Mouse (Mus musculus) bone marrow macrophage, adult 2 months (primary cell): ENCODE measurements around the gene Clstn3. TPM values are rescaled to one million over a fixed set of nuclear protein-coding genes. Genes with fewer than 3 reads are reported as not detected.

Experiments
- H3K27ac ChIP-seq: 2 replicates; pipeline ENCODE4 v1.5.1; 2012; ENCODE audit warnings: low read depth, low read length; ENCODE audit not compliant: insufficient read depth
- H3K4me1 ChIP-seq: 2 replicates; pipeline ENCODE4 v1.6.1; 2012; ENCODE audit warnings: low read length; ENCODE audit not compliant: control insufficient read depth, insufficient read depth
- H3K4me3 ChIP-seq: 2 replicates; pipeline ENCODE4 v1.5.1; 2012; ENCODE audit warnings: mild to moderate bottlenecking, low read length, moderate library complexity; ENCODE audit not compliant: insufficient read depth
- CTCF ChIP-seq: IDR thresholded peaks from 2 replicates; pipeline ENCODE4 v1.5.1; 2012; ENCODE audit warnings: low read depth, mild to moderate bottlenecking, low read length, moderate library complexity
- POLR2A ChIP-seq: IDR thresholded peaks from 2 replicates; pipeline ENCODE4 v1.6.1; 2012; ENCODE audit warnings: mild to moderate bottlenecking, low read depth, low read length, borderline replicate concordance
- polyA plus RNA-seq: library from polyadenylated mRNA; stranded (reverse); fragments of >200 nt; gene quantifications from 2 replicates; pipeline ENCODE4 v1.2.4, GENCODE M21; 2012; ENCODE audit not compliant: missing spikeins, insufficient read depth, insufficient read length

Gene Clstn3
- polyA plus RNA-seq, 1 experiment: 0.60 TPM

DNA sequence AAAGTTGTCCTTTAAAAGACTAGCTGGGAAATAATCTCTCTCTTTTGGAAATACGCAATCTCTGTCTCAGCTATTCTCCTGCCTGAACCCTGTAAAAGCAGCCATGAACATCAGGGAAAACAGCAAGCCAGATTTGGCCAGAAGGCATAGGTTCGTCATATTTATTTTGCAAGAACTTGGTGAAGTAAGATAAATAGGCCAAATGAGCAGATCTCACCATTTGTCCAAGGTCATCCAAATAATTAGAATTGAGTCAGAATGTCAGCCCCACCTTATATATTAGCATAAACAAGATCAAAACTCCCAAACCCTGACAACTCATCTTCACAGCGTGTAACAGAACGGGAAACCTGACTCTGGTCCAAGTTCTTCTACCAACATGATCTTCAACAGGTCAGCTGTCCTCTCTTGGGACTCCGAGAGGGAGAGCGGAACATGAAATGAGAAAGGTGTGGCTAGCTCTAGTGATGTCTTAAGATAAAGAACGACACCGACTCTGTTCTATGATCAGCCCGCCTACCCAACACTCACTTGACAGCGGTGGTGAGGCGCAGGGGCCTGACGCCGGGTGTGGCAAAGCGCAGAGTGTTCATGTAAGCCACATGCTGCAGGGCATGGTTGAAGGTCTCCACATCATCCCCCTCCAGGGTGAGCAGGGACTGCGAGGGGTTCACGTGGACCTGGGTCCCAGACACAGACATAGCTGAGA is 15.5 kb downstream of the Clstn3 start:
- TF ChIP-seq POLR2A (no peak), CTCF (no peak)
- Histone ChIP-seq H3K27ac (no peak overlapping the region), H3K4me3 (no peak overlapping the region), H3K4me1 (peaks cover 3% of the 10 kb centered on the region; the same call in 1 of the 2 replicates)

DNA sequence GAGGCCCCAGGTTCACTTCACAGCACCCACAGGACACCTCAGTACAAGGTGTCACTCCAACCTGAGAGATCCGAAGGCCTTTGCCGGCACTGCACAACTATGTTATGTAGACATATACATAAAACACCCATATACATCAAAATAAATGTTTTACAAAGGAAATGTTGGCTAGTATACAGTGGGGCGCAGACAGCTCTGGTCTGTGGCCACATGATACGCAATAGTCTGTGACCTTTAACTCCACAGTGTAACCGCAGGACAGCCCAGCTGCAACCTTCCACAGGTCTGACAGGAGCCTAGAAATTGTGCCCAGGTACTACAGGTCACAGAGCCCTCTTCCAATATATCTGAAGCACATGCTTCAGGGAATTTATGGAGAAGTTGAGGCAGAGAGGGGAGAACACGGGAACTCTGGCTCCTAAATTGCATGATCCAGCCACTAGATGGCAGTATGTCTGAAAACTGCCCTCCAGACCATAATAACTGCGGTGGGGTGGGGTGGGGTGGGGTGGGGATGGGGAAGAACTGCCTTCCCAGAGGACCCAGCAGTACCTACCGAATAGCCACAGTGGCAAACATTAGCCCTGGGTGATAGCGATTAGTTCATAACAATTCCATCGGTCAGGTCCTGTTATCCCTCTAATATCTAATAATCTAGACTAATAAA is 16.3 kb downstream of the Clstn3 start:
- TF ChIP-seq POLR2A: no peak
- peak; percentile 90 for TF ChIP-seq CTCF
- no peak overlapping the region for H3K4me3 ChIP-seq
- peaks cover 3% of the 10 kb centered on the region; the same call in 1 of the 2 replicates for H3K4me1 ChIP-seq
- no peak overlapping the region for H3K27ac ChIP-seq

DNA sequence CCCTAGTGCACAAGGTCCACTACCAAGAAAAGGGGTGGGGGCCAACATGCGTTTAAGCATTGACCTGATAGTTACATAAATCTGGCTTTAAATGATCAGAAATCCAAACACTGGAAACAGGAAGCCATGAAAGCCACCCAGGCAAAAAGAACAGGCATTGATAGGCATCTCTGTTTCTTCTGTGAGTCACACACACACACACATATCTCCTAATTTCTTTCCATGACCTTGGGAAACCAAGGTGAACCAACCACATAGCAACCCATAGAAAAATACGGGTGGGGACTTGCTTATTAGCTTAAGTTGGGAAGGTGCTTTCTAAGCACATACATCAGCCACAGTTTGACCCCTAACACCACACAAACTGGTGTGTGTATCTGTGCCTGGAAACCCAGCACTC is 17.2 kb downstream of the Clstn3 start:
- no peak overlapping the region for H3K27ac ChIP-seq
- H3K4me1 ChIP-seq: peaks cover 3% of the 10 kb centered on the region; the same call in 1 of the 2 replicates
- H3K4me3 ChIP-seq: no peak overlapping the region
- TF ChIP-seq POLR2A (no peak), CTCF (no peak)

DNA sequence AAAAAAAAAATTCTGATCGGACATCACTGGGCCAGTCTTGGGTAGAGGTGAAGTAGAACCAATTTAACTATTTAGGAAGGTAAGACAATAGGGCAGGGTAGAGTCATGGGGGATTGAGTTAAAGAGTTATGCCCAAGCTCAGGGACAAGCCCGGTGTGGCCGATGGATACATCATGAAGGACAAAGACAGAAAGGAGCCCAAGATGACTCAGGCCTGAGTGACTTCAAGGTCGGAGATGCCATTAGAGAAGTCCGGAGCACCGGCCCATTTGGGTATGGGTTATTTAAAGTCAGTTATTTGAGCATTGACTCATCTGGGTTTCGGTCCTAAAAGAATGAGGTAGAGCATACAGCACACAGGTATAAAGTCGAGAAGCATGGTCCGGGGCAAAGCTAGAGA is 18.1 kb downstream of the Clstn3 start:
- Histone ChIP-seq H3K27ac (no peak overlapping the region), H3K4me1 (peaks cover 3% of the 10 kb centered on the region; the same call in 1 of the 2 replicates), H3K4me3 (no peak overlapping the region)
- TF ChIP-seq POLR2A (no peak), CTCF (no peak)

DNA sequence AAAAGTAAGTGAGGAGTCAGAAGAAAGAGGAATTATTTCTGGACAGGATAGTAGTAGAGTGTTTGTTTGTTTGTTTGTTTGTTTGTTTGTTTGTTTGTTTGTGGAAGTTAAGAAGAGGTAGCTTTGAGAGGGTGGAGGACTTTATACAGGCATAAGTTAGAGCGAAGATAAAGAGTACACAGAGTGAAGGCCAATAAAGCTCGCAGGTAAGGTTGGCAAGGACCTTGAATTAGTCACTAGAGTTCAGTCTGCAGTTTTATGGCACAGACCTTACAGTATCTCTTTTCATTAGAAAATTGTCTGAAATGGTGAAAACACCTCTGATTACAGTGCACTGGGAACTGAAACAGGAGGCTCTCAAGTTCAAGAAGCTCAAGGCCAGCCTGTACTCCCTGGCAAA is 18.6 kb downstream of the Clstn3 start:
- H3K27ac ChIP-seq: no peak overlapping the region
- TF ChIP-seq POLR2A: no peak
- TF ChIP-seq CTCF: no peak
- H3K4me3 ChIP-seq: no peak overlapping the region
- peaks cover 3% of the 10 kb centered on the region; the same call in 1 of the 2 replicates for H3K4me1 ChIP-seq

DNA sequence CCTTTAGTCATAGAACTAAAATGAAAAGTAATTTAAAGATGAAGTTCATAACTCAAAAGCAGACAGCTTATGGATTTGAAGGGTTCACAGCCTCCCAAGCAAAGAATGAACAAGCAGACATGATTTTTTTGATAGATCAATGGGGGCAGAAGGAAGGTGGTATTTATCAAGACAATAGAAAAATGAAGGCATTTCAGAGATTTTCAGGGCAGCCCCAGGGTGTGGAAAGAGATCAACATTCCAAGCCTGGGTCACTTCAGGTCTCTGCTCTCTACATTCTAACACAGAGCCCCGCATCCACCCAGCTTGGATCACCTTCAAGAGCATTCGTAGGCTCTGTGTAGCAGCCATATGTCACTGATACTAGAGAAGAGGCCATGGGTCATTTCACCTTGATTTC is 21.3 kb downstream of the Clstn3 start:
- H3K4me1 ChIP-seq: peaks cover 3% of the 10 kb centered on the region; the same call in 1 of the 2 replicates
- no peak overlapping the region for H3K4me3 ChIP-seq
- TF ChIP-seq CTCF (no peak), POLR2A (no peak)
- H3K27ac ChIP-seq: no peak overlapping the region

DNA sequence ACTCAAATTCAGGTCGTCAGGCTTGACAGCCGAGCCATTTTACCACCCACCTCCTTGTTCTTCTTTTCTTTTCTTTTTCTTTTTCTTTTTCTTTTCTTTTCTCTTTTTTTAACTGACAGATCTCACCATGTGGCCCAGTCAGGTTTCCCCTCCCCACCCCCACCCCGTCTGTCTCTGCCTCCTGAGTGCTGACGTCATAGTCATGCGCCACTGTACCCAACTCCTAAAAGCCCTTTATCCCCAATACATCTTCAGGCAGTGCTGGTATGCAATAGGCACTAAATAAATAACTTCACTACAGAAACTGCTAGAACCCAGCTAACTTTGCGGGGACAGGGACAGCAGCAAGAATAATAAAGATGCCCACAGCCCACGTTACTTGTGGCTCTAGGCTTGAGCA is 28.3 kb downstream of the Clstn3 start:
- peaks cover 7% of the 10 kb centered on the region for H3K4me1 ChIP-seq
- no peak for TF ChIP-seq CTCF
- no peak for TF ChIP-seq POLR2A
- H3K4me3 ChIP-seq: no peak overlapping the region
- H3K27ac ChIP-seq: no peak overlapping the region

DNA sequence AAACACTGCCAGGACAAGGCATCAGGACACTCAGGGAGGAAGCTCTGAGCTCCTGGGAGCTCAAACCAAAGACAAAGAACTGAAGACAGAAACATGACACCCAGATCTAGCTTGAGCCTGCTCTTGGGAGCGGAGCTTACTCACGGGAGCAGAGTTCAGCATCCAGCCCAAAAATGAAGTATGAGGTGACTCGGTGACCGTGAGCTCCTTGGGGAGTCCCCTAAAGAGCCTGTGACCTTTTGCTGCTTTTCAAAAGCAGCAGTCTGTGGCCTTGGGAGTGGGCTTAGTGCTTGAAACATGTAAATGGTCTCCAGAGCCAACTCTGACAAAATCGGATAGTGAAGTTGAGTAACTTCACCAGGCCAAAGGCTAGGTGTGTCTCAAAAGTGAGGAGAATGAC is 29.4 kb downstream of the Clstn3 start:
- peaks cover 7% of the 10 kb centered on the region for H3K4me1 ChIP-seq
- no peak overlapping the region for H3K27ac ChIP-seq
- H3K4me3 ChIP-seq: no peak overlapping the region
- no peak for TF ChIP-seq POLR2A
- TF ChIP-seq CTCF: no peak

DNA sequence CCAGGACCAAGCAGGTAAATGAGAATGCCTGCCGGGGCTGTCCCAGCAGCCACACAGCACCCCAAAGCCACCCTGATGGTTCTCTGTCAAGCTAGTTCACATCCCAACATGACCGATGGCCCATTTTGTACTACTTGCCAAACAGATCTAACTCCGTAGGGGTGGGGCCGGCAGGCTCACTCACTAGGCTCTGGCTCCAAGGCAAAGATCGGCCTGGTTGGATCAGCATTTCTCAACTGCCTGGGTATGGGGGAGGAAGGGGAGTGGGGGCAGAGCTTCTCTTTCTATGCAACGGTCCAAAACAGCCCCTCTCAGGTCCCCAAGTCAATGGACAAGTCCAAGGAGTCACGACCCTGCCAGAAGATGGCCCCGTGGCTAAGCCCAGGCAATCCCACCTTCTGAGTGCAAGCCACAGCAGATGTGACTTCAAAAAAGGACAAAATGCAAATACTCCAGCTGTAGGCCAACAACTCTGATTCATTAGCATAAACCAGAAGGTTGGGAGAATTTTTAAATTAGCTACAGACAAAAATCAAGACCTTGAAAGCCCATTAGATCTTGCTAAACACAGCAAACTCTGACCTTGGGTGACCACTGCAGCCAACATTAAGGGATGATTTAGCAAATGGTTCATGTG is 30.8 kb downstream of the Clstn3 start:
- Histone ChIP-seq H3K27ac (no peak overlapping the region), H3K4me3 (no peak overlapping the region), H3K4me1 (peaks cover 7% of the 10 kb centered on the region)
- TF ChIP-seq CTCF: no peak
- TF ChIP-seq POLR2A: no peak

DNA sequence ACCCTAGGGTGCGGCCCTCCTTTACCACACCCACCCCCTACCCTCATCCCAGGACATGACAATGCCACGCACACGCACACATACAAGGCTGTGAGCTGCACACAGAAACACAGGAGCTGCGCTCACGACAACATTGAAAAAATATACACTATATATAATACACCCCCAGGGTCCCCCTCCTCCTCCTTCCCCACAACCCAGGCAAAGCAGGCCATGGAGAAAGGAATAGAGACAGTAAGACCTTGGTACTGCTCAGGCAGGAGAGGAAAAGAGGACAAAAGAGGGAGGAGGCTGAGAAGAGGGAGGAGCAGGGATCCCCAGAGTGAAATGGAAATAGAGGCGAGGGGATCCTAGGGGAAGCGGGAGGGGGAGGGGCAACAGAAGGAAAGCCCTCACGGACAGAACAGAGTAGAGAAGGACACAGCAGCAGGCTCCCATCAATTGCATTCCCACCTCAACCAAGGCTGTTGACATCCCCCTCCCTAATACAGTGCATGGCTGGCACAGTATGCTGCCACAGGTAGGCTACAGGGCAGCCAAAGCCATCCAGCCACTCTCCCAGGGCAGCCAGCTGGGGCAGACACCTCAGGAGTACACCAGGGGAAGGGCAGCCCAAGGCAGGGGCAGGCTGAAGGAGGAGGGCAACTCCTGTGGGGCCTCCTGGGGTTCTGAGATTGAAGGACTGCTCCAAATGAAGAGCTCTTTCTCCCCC is 33.7 kb downstream of the Clstn3 start:
- TF ChIP-seq CTCF (no peak), POLR2A (no peak)
- no peak overlapping the region for H3K27ac ChIP-seq
- H3K4me3 ChIP-seq: no peak overlapping the region
- no peaks in the 10 kb centered on the region for H3K4me1 ChIP-seq
